Mouse (Mus musculus) CH12.LX (cell line): ENCODE data around the gene Gm49388. TPM values are rescaled to one million over a fixed set of nuclear protein-coding genes. Genes with fewer than 3 reads are reported as not detected.

Source experiments
- DNase-seq: peaks from one replicate; pipeline ENCODE4 v3.0.0-alpha.2; 2013; ENCODE audit errors: extremely low read depth
- H3K27ac ChIP-seq: 2 replicates; pipeline ENCODE4 v1.5.1; 2012; ENCODE audit warnings: low read depth, mild to moderate bottlenecking, control low read depth, moderate library complexity; ENCODE audit not compliant: insufficient read depth
- H3K27me3 ChIP-seq: replicated peaks from 2 replicates; pipeline ENCODE3; 2012; ENCODE audit warnings: inconsistent platforms
- H3K36me3 ChIP-seq, 2 experiments: replicated peaks in 1 of 2; 2 replicates each; pipeline versions ENCODE3 to v1.6.1; 2012; ENCODE audit warnings: inconsistent platforms in 1 of 2, low read length in 1 of 2, mild to moderate bottlenecking in 1 of 2, mixed read lengths in 1 of 2, moderate library complexity in 1 of 2; ENCODE audit not compliant: control insufficient read depth in 1 of 2, insufficient read depth in 1 of 2
- H3K4me1 ChIP-seq, 2 experiments: 2 replicates each; pipeline ENCODE4 v1.6.1; 2012; ENCODE audit warnings: inconsistent platforms in 1 of 2, moderate library complexity in 1 of 2; ENCODE audit not compliant: insufficient read depth in 2 of 2, control insufficient read depth in 1 of 2
- H3K4me2 ChIP-seq: 2 replicates; pipeline ENCODE4 v1.6.1; 2012; ENCODE audit warnings: low read depth, mild to moderate bottlenecking, control low read depth; ENCODE audit not compliant: poor library complexity, insufficient read depth, severe bottlenecking
- H3K4me3 ChIP-seq, 3 experiments: fragments of 150-350 bp in 1 of 3; sonication (generic) in 1 of 3; replicated peaks in 1 of 3; 2 replicates each; pipeline versions ENCODE3 to v1.5.1; 2011 to 2012; ENCODE audit warnings: low read depth in 2 of 3, low read length in 2 of 3, mild to moderate bottlenecking in 2 of 3, moderate library complexity in 2 of 3, control low read depth in 1 of 3, improper control_type of control experiment in 1 of 3, inconsistent platforms in 1 of 3, mixed read lengths in 1 of 3; ENCODE audit not compliant: poor library complexity in 1 of 3
- H3K79me2 ChIP-seq: replicated peaks from 2 replicates; pipeline ENCODE4 v1.6.1; 2012; ENCODE audit warnings: mild to moderate bottlenecking, moderate library complexity; ENCODE audit not compliant: control insufficient read depth, poor library complexity, insufficient read depth, severe bottlenecking; ENCODE audit errors: extremely low read depth
- H3K9ac ChIP-seq: 2 replicates; pipeline ENCODE4 v1.6.1; 2012; ENCODE audit warnings: low read depth, mild to moderate bottlenecking, control low read depth, moderate library complexity; ENCODE audit not compliant: insufficient read depth
- H3K9me3 ChIP-seq: replicated peaks from 2 replicates; pipeline ENCODE3; 2012; ENCODE audit warnings: low read length, inconsistent platforms, mixed read lengths
- BHLHE40 ChIP-seq: IDR thresholded peaks from 2 replicates; pipeline ENCODE4 v1.6.1; 2011; ENCODE audit warnings: mild to moderate bottlenecking, low read depth, low read length, improper control_type of control experiment
- CHD1 ChIP-seq: IDR thresholded peaks from 2 replicates; pipeline ENCODE4 v1.6.1; 2012; ENCODE audit warnings: low read depth, low read length, improper control_type of control experiment, inconsistent platforms
- CTCF ChIP-seq, 2 experiments: IDR thresholded peaks in 1 of 2; conservative IDR thresholded peaks in 1 of 2; 2 replicates each; pipeline ENCODE4 v1.5.1; 2011 to 2012; ENCODE audit warnings: low read depth in 2 of 2, low read length in 2 of 2, improper control_type of control experiment in 1 of 2, inconsistent platforms in 1 of 2, mild to moderate bottlenecking in 1 of 2, moderate library complexity in 1 of 2
- E2F4 ChIP-seq: IDR thresholded peaks from 2 replicates; pipeline ENCODE4 v1.6.1; 2011; ENCODE audit warnings: low read depth, low read length, improper control_type of control experiment; ENCODE audit not compliant: insufficient replicate concordance
- ETS1 ChIP-seq: conservative IDR thresholded peaks from 2 replicates; pipeline ENCODE4 v1.6.1; 2012; ENCODE audit warnings: low read depth, mild to moderate bottlenecking, inconsistent platforms, low read length, improper control_type of control experiment, moderate library complexity
- HCFC1 ChIP-seq: IDR thresholded peaks from 2 replicates; pipeline ENCODE4 v1.6.1; 2012; ENCODE audit warnings: low read depth, mild to moderate bottlenecking, inconsistent platforms, low read length, improper control_type of control experiment
- JUN ChIP-seq: IDR thresholded peaks from 2 replicates; pipeline ENCODE4 v1.6.1; 2011; ENCODE audit warnings: low read depth, mild to moderate bottlenecking, low read length, improper control_type of control experiment, moderate library complexity; ENCODE audit not compliant: insufficient read depth
- JUND ChIP-seq: conservative IDR thresholded peaks from 2 replicates; pipeline ENCODE4 v1.6.1; 2011; ENCODE audit warnings: low read depth, low read length, improper control_type of control experiment
- MAFK ChIP-seq: IDR thresholded peaks from 2 replicates; pipeline ENCODE4 v1.6.1; 2011; ENCODE audit warnings: low read length, improper control_type of control experiment; ENCODE audit not compliant: insufficient replicate concordance
- MAX ChIP-seq: IDR thresholded peaks from 2 replicates; pipeline ENCODE4 v1.6.1; 2011; ENCODE audit warnings: low read length, improper control_type of control experiment
- MAZ ChIP-seq: IDR thresholded peaks from 2 replicates; pipeline ENCODE4 v1.6.1; 2012; ENCODE audit warnings: low read depth, mild to moderate bottlenecking, inconsistent platforms, low read length, improper control_type of control experiment, moderate library complexity
- MEF2A ChIP-seq: IDR thresholded peaks from 2 replicates; pipeline ENCODE4 v1.6.1; 2014; ENCODE audit warnings: low read depth, mild to moderate bottlenecking, inconsistent platforms, low read length, improper control_type of control experiment, borderline replicate concordance
- NELFE ChIP-seq: IDR thresholded peaks from 2 replicates; pipeline ENCODE4 v1.6.1; 2011; ENCODE audit warnings: low read depth, low read length, improper control_type of control experiment
- PAX5 ChIP-seq: IDR thresholded peaks from 2 replicates; pipeline ENCODE4 v1.6.1; 2012; ENCODE audit warnings: low read length, inconsistent platforms, mixed read lengths
- POLR2AphosphoS2 ChIP-seq: IDR thresholded peaks from 2 replicates; pipeline ENCODE4 v1.6.1; 2011; ENCODE audit warnings: low read depth, low read length, improper control_type of control experiment
- RAD21 ChIP-seq: IDR thresholded peaks from 2 replicates; pipeline ENCODE4 v1.6.1; 2011; ENCODE audit warnings: low read depth, mild to moderate bottlenecking, low read length, improper control_type of control experiment, moderate library complexity
- RCOR1 ChIP-seq: conservative IDR thresholded peaks from 2 replicates; pipeline ENCODE4 v1.6.1; 2012; ENCODE audit warnings: low read depth, mild to moderate bottlenecking, inconsistent platforms, low read length, improper control_type of control experiment
- SMC3 ChIP-seq: IDR thresholded peaks from 2 replicates; pipeline ENCODE4 v1.6.1; 2011; ENCODE audit warnings: low read depth, low read length, improper control_type of control experiment
- UBTF ChIP-seq: IDR thresholded peaks from 2 replicates; pipeline ENCODE4 v1.6.1; 2012; ENCODE audit warnings: low read depth, mild to moderate bottlenecking, inconsistent platforms, low read length, improper control_type of control experiment, moderate library complexity
- USF1 ChIP-seq: IDR thresholded peaks from 2 replicates; pipeline ENCODE4 v1.6.1; 2014; ENCODE audit warnings: low read depth, mild to moderate bottlenecking, inconsistent platforms, low read length, improper control_type of control experiment
- USF2 ChIP-seq: conservative IDR thresholded peaks from 2 replicates; pipeline ENCODE4 v1.6.1; 2011; ENCODE audit warnings: low read depth, low read length, improper control_type of control experiment
- ZC3H11A ChIP-seq: IDR thresholded peaks from 2 replicates; pipeline ENCODE4 v1.6.1; 2012; ENCODE audit warnings: low read depth, mild to moderate bottlenecking, inconsistent platforms, low read length, improper control_type of control experiment
- ZKSCAN1 ChIP-seq: IDR thresholded peaks from 2 replicates; pipeline ENCODE4 v1.6.1; 2012; ENCODE audit warnings: low read depth, inconsistent platforms, low read length, improper control_type of control experiment, borderline replicate concordance
- ZNF384 ChIP-seq: IDR thresholded peaks from 2 replicates; pipeline ENCODE4 v1.6.1; 2012; ENCODE audit warnings: low read depth, low read length, improper control_type of control experiment, inconsistent platforms
- dilution Hi-C: fragments of 300-500 bp; cut with MboI; formaldehyde crosslinking; loops from 2 replicates; pipeline ENCODE4 v1.14.3; 2020; ENCODE audit warnings: low sequenced_read_pairs; ENCODE audit not compliant: extremely low pct_unique_long_range_greater_than_20kb, extremely low pct_ligation_motif_present
- in situ Hi-C: fragments of 300-500 bp; cut with MboI; formaldehyde crosslinking; loops from 3 replicates; pipeline ENCODE4 v1.14.3; 2019; ENCODE audit warnings: low sequenced_read_pairs, low pct_ligation_motif_present, low pct_unique_long_range_greater_than_20kb, mixed read lengths
- polyA plus RNA-seq: library from polyadenylated mRNA; unstranded; fragments of >175 nt; gene quantifications from 2 replicates; pipeline ENCODE4 v1.2.1, GENCODE M21; 2012; ENCODE audit warnings: low read depth; ENCODE audit not compliant: insufficient read length
- total RNA-seq, 2 experiments: library from RNA; depleted of rRNA; stranded (reverse); fragments of 300-350 nt in 1 of 2; fragments of >200 nt in 1 of 2; gene quantifications; 2 replicates each; pipeline ENCODE4 v1.2.3; 2012 to 2014

Gm49388 gene
- total and polyA plus RNA-seq, 3 experiments = 0.98 to 4.3 TPM; not detected in 1

DNA sequence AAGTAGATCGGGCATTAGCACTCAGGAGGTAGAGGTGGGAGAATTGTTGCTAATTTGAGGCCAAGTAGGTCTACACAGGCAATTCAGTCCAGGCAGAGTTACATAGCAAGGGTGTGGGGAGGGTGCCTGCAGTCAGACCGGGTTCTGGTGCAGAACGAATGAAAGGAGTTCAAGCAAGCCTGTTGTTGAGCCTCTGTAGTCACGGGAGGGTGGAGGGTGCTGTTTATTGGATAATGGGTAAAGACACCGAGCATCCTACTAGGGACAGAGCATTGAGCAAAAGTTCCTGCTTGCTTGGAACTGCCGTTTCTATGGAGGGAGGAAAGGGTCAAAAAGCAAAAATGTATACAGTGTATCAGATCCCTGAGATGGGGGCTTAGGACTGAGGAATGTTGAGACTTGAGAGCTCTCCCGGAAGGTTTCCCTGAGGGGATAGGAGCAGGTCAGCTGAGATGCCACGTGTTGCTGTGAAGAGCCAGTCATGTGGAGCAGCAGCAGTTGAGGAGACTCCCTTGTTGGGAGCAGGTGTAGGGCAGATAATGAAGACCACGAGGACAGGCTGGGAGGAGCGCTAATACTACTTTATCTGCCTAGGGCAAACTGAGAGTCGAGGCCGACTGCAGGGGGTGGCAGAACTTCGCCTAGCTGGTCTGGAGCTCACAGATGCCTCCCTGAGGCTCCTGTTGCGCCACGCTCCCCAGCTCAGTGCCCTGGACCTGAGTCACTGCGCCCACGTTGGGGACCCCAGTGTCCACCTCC lies 18.4 kb upstream of the Gm49388 start:
- Histone ChIP-seq H3K4me1 (peaks cover 0 to 49% of the 10 kb centered on the region in 2 experiments; a peak in 3 of 4 replicates), H3K27me3 (no peaks in the 10 kb centered on the region), H3K27ac (no peak overlapping the region), H3K79me2 (peaks cover 14% of the 10 kb centered on the region), H3K9ac (no peak overlapping the region), H3K4me2 (no peak overlapping the region), H3K4me3 (no peak overlapping the region), H3K9me3 (no peaks in the 10 kb centered on the region), H3K36me3 (peaks cover 31 to 55% of the 10 kb centered on the region in 2 experiments)
- in situ Hi-C loops = loop anchor here (25.0 kb wide), 1 partner anchor 405 kb away; no protein-coding TSS in a partner anchor
- TF ChIP-seq USF1 = no peak
- TF ChIP-seq JUND = no peak
- TF ChIP-seq MEF2A = no peak
- TF ChIP-seq RCOR1 = no peak
- TF ChIP-seq ETS1 = no peak
- no peak for TF ChIP-seq ZNF384
- no peak for TF ChIP-seq HCFC1
- no peak for TF ChIP-seq BHLHE40
- TF ChIP-seq UBTF = no peak
- TF ChIP-seq USF2 = no peak
- dilution Hi-C loops = no loop called here
- no peak for DNase-seq

- no peaks in the 10 kb centered on the region for H3K9me3 ChIP-seq
- no peak for DNase-seq
- H3K36me3 ChIP-seq = peaks cover 27 to 49% of the 10 kb centered on the region in 2 experiments
- no peak overlapping the region for H3K27ac ChIP-seq
- no peak for TF ChIP-seq PAX5
- no peak for TF ChIP-seq SMC3
- no peak for TF ChIP-seq MAZ
- no peak for TF ChIP-seq CHD1
- TF ChIP-seq MAFK = no peak
- TF ChIP-seq NELFE = no peak
- TF ChIP-seq E2F4 = no peak
- TF ChIP-seq JUN = no peak
- TF ChIP-seq ZC3H11A = no peak
- TF ChIP-seq USF2 = no peak
- TF ChIP-seq MAX = no peak
- no peak for TF ChIP-seq RAD21
- no peak for TF ChIP-seq HCFC1
- no peak for TF ChIP-seq CTCF (conservative IDR thresholded peaks at IDR 0.05 in 1 of 2, IDR thresholded peaks at IDR 0.05 in 1 of 2; ENCODE audit: low read depth in 2 of 2, low read length in 2 of 2)
- no peak for TF ChIP-seq ZKSCAN1
- TF ChIP-seq POLR2AphosphoS2 = no peak
- no peak for TF ChIP-seq ETS1
- no peak for TF ChIP-seq USF1
- no peak overlapping the region for H3K4me3 ChIP-seq
- in situ Hi-C loops = loop anchor here (25.0 kb wide), 1 partner anchor 406 kb away; no protein-coding TSS in a partner anchor
- H3K4me1 ChIP-seq = peaks cover 0 to 57% of the 10 kb centered on the region in 2 experiments; a peak in 3 of 4 replicates
- H3K79me2 ChIP-seq = peaks cover 14% of the 10 kb centered on the region
- no peak overlapping the region for H3K9ac ChIP-seq
- no peak overlapping the region for H3K4me2 ChIP-seq
- no peaks in the 10 kb centered on the region for H3K27me3 ChIP-seq
- dilution Hi-C loops = no loop called here
These were observed 17.6 kb upstream of the Gm49388 start for GRCm38 (mm10) chr7:127767671-127768345.
